12 mouse cellular contexts compared by ENCODE assay signal in the genomic region with DNA sequence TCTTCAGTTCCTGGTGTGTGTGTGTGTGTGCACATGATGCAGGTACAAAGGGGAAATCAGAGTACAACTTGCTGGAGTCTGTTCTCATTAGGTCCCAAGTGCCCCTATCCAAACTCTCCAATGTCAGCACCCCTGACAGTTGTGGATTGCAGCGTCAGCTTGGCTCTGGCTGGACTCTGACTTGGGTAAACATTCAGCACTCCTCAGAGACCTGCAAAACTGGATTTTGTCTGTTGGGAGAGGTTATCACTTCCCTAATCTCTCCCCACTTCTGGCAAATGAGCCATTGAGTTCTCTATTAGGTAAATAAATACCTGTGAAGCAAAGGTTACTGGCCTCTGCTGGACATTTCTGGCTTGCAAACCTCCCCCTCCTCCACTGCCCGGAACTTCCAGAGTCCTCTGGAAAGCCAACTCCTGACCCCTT. TPM values are rescaled to one million over a fixed set of nuclear protein-coding genes. Genes with fewer than 3 reads are reported as not detected.
A peak's percentile ranks its signal among the peaks of the same experiment; 100 is the strongest.
DNase-seq lines count a peak whose midpoint lies in the region; ATAC-seq lines count a peak whose summit lies in the region.
"Had no signal": no experiment of that assay in that cellular context is flagged by ENCODE, and none has a peak within 500 bp of the region (broad histone marks: within the 10 kb centered on the region; RNA-seq: fewer than 3 reads in every experiment).

No protein-coding gene starts in this region.

- ATAC-seq in lung, embryonic 15.5 days (ENCODE audit: borderline replicate concordance, extremely low read depth, low FRiP score, low TSS enrichment): peak; percentile 55
- ATAC-seq in hindbrain, embryonic 12.5 days (ENCODE audit: low FRiP score): no peak

- H3K9me3 ChIP-seq in lung, embryonic 15.5 days: no peaks in the 10 kb centered on the region
- H3K9me3 ChIP-seq in hindbrain, embryonic 12.5 days (replicated peaks): no peaks in the 10 kb centered on the region
- H3K9me3 ChIP-seq: heart, embryonic 15.5 days had no signal

- 0 out of 2 replicates have a peak overlapping the region, but pooled peaks have one; percentile 4 for H3K4me2 ChIP-seq in lung, embryonic 15.5 days
- no peak overlapping the region for H3K4me2 ChIP-seq in hindbrain, embryonic 12.5 days (replicated peaks)
- H3K4me2 ChIP-seq: heart, embryonic 15.5 days had no signal

- H3K36me3 ChIP-seq in lung, embryonic 15.5 days: no peaks in the 10 kb centered on the region
- H3K36me3 ChIP-seq in hindbrain, embryonic 12.5 days: no peaks in the 10 kb centered on the region
- H3K36me3 ChIP-seq: heart, embryonic 15.5 days had no signal

- 15% methylated on average over 2 of the region's 2 CpGs for WGBS in lung, embryonic 15.5 days
- 41% methylated on average over 2 of the region's 2 CpGs for WGBS in hindbrain, embryonic 12.5 days

- no peaks in the 10 kb centered on the region for H3K27me3 ChIP-seq in lung, embryonic 15.5 days
- no peaks in the 10 kb centered on the region for H3K27me3 ChIP-seq in hindbrain, embryonic 12.5 days
- H3K27me3 ChIP-seq: heart, embryonic 15.5 days had no signal

- no peak overlapping the region for H3K4me3 ChIP-seq in lung, embryonic 15.5 days
- no peak overlapping the region for H3K4me3 ChIP-seq in hindbrain, embryonic 12.5 days
- H3K4me3 ChIP-seq: heart, embryonic 15.5 days; left cerebral cortex, adult 2 months; myocyte had no signal

- peak overlapping the region; percentile 43; the same call in 1 of the 2 replicates for H3K27ac ChIP-seq in lung, embryonic 15.5 days
- no peak overlapping the region for H3K27ac ChIP-seq in hindbrain, embryonic 12.5 days
- H3K27ac ChIP-seq: heart, embryonic 15.5 days; left cerebral cortex, adult 2 months had no signal

- peak; percentile 73 for DNase-seq in urinary bladder, postnatal 14 days (ENCODE audit: low spot score)
- DNase-seq in urinary bladder, postnatal 10 days (ENCODE audit: low spot score): no peak
- peak; percentile 82 to 91 for DNase-seq in kidney, adult 8-10 months
- DNase-seq in cerebellum, adult 18-20 months: no peak
- no peak for DNase-seq in cerebellum, postnatal 25 days
- DNase-seq in gastrocnemius, adult 18-20 months (ENCODE audit: low spot score): no peak
- DNase-seq: right cerebral cortex, postnatal 14 days had no signal

- no peak overlapping the region for H3K9ac ChIP-seq in lung, embryonic 15.5 days
- H3K9ac ChIP-seq in hindbrain, embryonic 12.5 days: no peak overlapping the region
- H3K9ac ChIP-seq: heart, embryonic 15.5 days had no signal

- H3K4me1 ChIP-seq in lung, embryonic 15.5 days: peaks cover 11% of the 10 kb centered on the region
- peaks cover 5% of the 10 kb centered on the region for H3K4me1 ChIP-seq in hindbrain, embryonic 12.5 days

RNA-seq across cellular contexts. Expression of a gene that starts 10.3 kb away (rescaled TPM):
- not detected in 2 replicates for polyA plus RNA-seq in lung, embryonic 15.5 days (2015; fragmentation: Nextera tagmentation; extraction: Ambion mirVana)
- under 1 TPM in 1 of 2 experiments, not detected in 1; 0.12 TPM for total RNA-seq in gastrocnemius, adult 18-20 months (2021)
- polyA plus RNA-seq in hindbrain, embryonic 12.5 days (2016; fragmentation: Nextera tagmentation; extraction: Ambion mirVana): not detected in 2 replicates
- total RNA-seq: left cerebral cortex, adult 2 months had no signal

Comparison
In these comparisons a context has a peak if more than half of its experiments do, and no peak if none do; other contexts are left out.
1. DNase-seq: peak in urinary bladder, postnatal 14 days (single experiment) and kidney, adult 8-10 months (2 of 2); none in urinary bladder, postnatal 10 days (single experiment), cerebellum, adult 18-20 months (0 of 2), cerebellum, postnatal 25 days (0 of 2) and gastrocnemius, adult 18-20 months (single experiment).